ENCODE assay signal across 11 mouse cellular contexts in the genomic region with DNA sequence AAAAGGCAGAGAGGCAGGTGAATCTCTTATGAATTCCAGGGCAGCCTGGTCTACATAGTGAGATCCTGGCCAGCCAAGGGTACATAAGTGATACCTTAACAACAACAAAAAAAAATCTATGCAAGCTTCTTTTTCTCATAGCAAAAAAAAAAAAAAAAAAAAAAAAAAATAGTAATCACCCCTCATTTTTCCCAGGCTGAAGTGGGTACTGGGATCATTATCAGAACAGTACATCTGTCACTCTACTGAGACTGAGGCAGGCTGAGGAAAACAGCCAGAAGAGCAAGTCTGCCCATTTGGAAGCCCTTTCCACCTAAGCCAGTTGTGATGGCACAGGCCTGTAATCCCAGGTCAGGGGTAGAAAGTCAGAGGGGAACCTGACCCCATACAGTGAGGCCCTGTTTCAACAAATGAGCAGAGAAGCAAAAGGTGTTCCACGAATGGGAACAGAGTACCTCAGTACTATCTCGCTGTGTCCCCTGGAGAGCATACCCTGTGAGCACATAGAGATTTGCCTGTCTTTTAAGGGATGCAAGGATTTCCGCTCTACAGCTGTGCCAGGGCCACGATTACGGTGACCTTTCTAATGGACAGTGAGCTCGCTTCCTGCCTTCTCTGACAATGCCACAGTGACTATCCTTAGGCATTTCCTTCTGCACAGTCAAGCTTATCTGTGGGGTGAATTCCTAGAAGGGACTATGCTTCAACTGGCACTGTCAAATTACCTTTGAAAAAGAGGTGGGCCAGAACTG. TPM values are rescaled to one million over a fixed set of nuclear protein-coding genes. Genes with fewer than 3 reads are reported as not detected.
DNase-seq lines count a peak whose midpoint lies in the region; ATAC-seq lines count a peak whose summit lies in the region.
"Had no signal": no experiment of that assay in that cellular context is flagged by ENCODE, and none has a peak within 500 bp of the region (broad histone marks: within the 10 kb centered on the region; RNA-seq: fewer than 3 reads in every experiment).

No protein-coding gene starts in this region.

- no peaks in the 10 kb centered on the region for H3K9me3 ChIP-seq in lung, embryonic 15.5 days
- H3K9me3 ChIP-seq in heart, embryonic 14.5 days (ENCODE audit: control insufficient read depth, low read length) = no peaks in the 10 kb centered on the region
- H3K9me3 ChIP-seq in liver, embryonic 16.5 days (replicated peaks; ENCODE audit: control insufficient read depth, low read length) = no peaks in the 10 kb centered on the region

- H3K27ac ChIP-seq in lung, embryonic 15.5 days = peak overlapping the region; percentile 77
- peak overlapping the region; percentile 86 to 97 for H3K27ac ChIP-seq in heart, embryonic 14.5 days (replicated peaks in 1 of 2; ENCODE audit: control insufficient read depth in 1 of 2, insufficient read depth in 1 of 2, low read depth in 2 of 2, low read length in 2 of 2)
- H3K27ac ChIP-seq in liver, embryonic 16.5 days (ENCODE audit: low read length) = peak overlapping the region; percentile 29
- H3K27ac ChIP-seq: hindbrain, postnatal 0 days had no signal

- no peak overlapping the region; the same call in 1 of the 2 replicates for H3K9ac ChIP-seq in lung, embryonic 15.5 days
- H3K9ac ChIP-seq in heart, embryonic 14.5 days (ENCODE audit: low read length) = peak overlapping the region; percentile 98
- peak overlapping the region; percentile 10; the same call in 1 of the 2 replicates for H3K9ac ChIP-seq in liver, embryonic 16.5 days (ENCODE audit: low read depth, low read length)

- peak overlapping the region; percentile 84 for H3K4me2 ChIP-seq in lung, embryonic 15.5 days
- peak overlapping the region; percentile 89 for H3K4me2 ChIP-seq in heart, embryonic 14.5 days (ENCODE audit: low read length)
- H3K4me2 ChIP-seq in liver, embryonic 16.5 days (ENCODE audit: low read depth, low read length) = peak overlapping the region; percentile 19; the same call in 1 of the 2 replicates
- H3K4me2 ChIP-seq: midbrain, embryonic 11.5 days had no signal

- peaks cover 88% of the 10 kb centered on the region for H3K4me1 ChIP-seq in lung, embryonic 15.5 days
- H3K4me1 ChIP-seq in heart, embryonic 14.5 days (ENCODE audit: control insufficient read depth in 2 of 2, insufficient read depth in 2 of 2, low read length in 2 of 2) = peaks cover 47 to 78% of the 10 kb centered on the region in 2 experiments
- peaks cover 88% of the 10 kb centered on the region for H3K4me1 ChIP-seq in liver, embryonic 16.5 days (ENCODE audit: control insufficient read depth, low read depth, low read length)

- 39% methylated on average over 6 of the region's 6 CpGs for WGBS in lung, embryonic 15.5 days
- WGBS in heart, embryonic 14.5 days = 13% methylated on average over 6 of the region's 6 CpGs
- 41% methylated on average over 6 of the region's 6 CpGs for WGBS in liver, embryonic 16.5 days (ENCODE audit: insufficient replicate concordance)

- no peaks in the 10 kb centered on the region for H3K27me3 ChIP-seq in lung, embryonic 15.5 days
- no peaks in the 10 kb centered on the region for H3K27me3 ChIP-seq in heart, embryonic 14.5 days (ENCODE audit: control insufficient read depth, insufficient read depth, low read length)
- no peaks in the 10 kb centered on the region for H3K27me3 ChIP-seq in liver, embryonic 16.5 days (ENCODE audit: control insufficient read depth, insufficient read depth, low read depth, low read length)

- H3K4me3 ChIP-seq in lung, embryonic 15.5 days = no peak overlapping the region
- H3K4me3 ChIP-seq in heart, embryonic 14.5 days (ENCODE audit: control insufficient read depth in 1 of 2, insufficient read depth in 1 of 2, low read depth in 1 of 2, low read length in 2 of 2) = peak overlapping the region in 1 of 2 experiments; percentile 17; a peak in 1 of 4 replicates
- no peak overlapping the region for H3K4me3 ChIP-seq in liver, embryonic 16.5 days (ENCODE audit: low read depth, low read length)

- no peaks in the 10 kb centered on the region for H3K36me3 ChIP-seq in lung, embryonic 15.5 days
- H3K36me3 ChIP-seq in heart, embryonic 14.5 days (ENCODE audit: control insufficient read depth, insufficient read depth, low read length) = peaks cover 19% of the 10 kb centered on the region
- H3K36me3 ChIP-seq in liver, embryonic 16.5 days (ENCODE audit: control insufficient read depth, insufficient read depth) = peaks cover 4% of the 10 kb centered on the region

- peak; percentile 40 for DNase-seq in cerebellum, adult 9-10 months
- DNase-seq in cerebellum, adult 11-12 months = no peak
- no peak for DNase-seq in lung, postnatal 25 days (ENCODE audit: low spot score)
- no peak for DNase-seq in left cerebral cortex, adult 8-10 months (ENCODE audit: low spot score in 2 of 2)
- no peak for DNase-seq in thymus, postnatal 36 days
- DNase-seq: retina, postnatal 1 day had no signal

- no peak for ATAC-seq in lung, embryonic 15.5 days (ENCODE audit: borderline replicate concordance, extremely low read depth, low FRiP score, low TSS enrichment)
- ATAC-seq in heart, embryonic 14.5 days (ENCODE audit: insufficient number of reproducible peaks, insufficient read depth, low FRiP score, low read depth) = no peak
- no peak for ATAC-seq in liver, embryonic 16.5 days (ENCODE audit: low read depth)
- ATAC-seq: hindbrain, postnatal 0 days had no signal

RNA-seq across cellular contexts. Expression of a gene that starts 5.1 kb away (rescaled TPM):
- polyA plus RNA-seq in lung, embryonic 15.5 days (2015; fragmentation: Nextera tagmentation; extraction: Ambion mirVana) = 62.5 and 67.7 TPM in 2 replicates
- polyA plus RNA-seq in heart, embryonic 14.5 days (2014; fragmentation: Nextera tagmentation; extraction: Ambion mirVana) = 31.0 and 32.8 TPM in 2 replicates
- 19.7 and 21.9 TPM in 2 replicates for polyA plus RNA-seq in liver, embryonic 16.5 days (2015; fragmentation: Nextera tagmentation; extraction: Ambion mirVana)
- total RNA-seq in left cerebral cortex, adult 8-10 months (2022) = 10 to 100 TPM; 65.9 to 77.7 (median 71.1) TPM

Comparison
In these comparisons a context has a peak if more than half of its experiments do, and no peak if none do; other contexts are left out.
1. H3K27ac ChIP-seq: peak in every context shown above with its lines; median percentile 92 in heart, embryonic 14.5 days; 77 in lung, embryonic 15.5 days; 29 in liver, embryonic 16.5 days.
2. H3K4me2 ChIP-seq: peak in every context shown above with its lines; median percentile 89 in heart, embryonic 14.5 days; 84 in lung, embryonic 15.5 days; 19 in liver, embryonic 16.5 days.